Mouse (Mus musculus) hindbrain, embryonic 13.5 days (tissue): ENCODE measurements around the gene Zfp758. TPM values are rescaled to one million over a fixed set of nuclear protein-coding genes. Genes with fewer than 3 reads are reported as not detected.
"Not testable (repeated sequence)": the region's sequence is repeated elsewhere in the genome, so short reads cannot be mapped to it uniquely, and the experiment has no call there.

Experiments
- ATAC-seq: fragments of 200-750 bp; cut with Nextera tagmentation; 2 replicates; pipeline ENCODE4 v1.8.0; 2017; ENCODE audit warnings: moderate TSS enrichment; ENCODE audit not compliant: low FRiP score
- H3K27ac ChIP-seq: fragments of 300-500 bp; sonication (generic); 2 replicates; pipeline ENCODE4 v1.5.1; 2015; ENCODE audit warnings: inconsistent platforms, mild to moderate bottlenecking, moderate library complexity
- H3K27me3 ChIP-seq: fragments of 300-500 bp; sonication (generic); 2 replicates; pipeline ENCODE4 v1.6.1; 2015; ENCODE audit warnings: mild to moderate bottlenecking, inconsistent platforms
- H3K36me3 ChIP-seq: fragments of 300-500 bp; sonication (generic); 2 replicates; pipeline ENCODE4 v1.6.1; 2015; ENCODE audit warnings: mild to moderate bottlenecking, inconsistent platforms
- H3K4me1 ChIP-seq: fragments of 300-500 bp; sonication (generic); replicated peaks from 2 replicates; pipeline ENCODE4 v1.6.1; 2015; ENCODE audit warnings: inconsistent platforms
- H3K4me2 ChIP-seq: fragments of 300-500 bp; sonication (generic); 2 replicates; pipeline ENCODE4 v1.6.1; 2015; ENCODE audit warnings: inconsistent platforms, mild to moderate bottlenecking, moderate library complexity
- H3K4me3 ChIP-seq: fragments of 300-500 bp; sonication (generic); 2 replicates; pipeline ENCODE4 v1.5.1; 2015; ENCODE audit warnings: mild to moderate bottlenecking, inconsistent platforms
- H3K9ac ChIP-seq: fragments of 300-500 bp; sonication (generic); 2 replicates; pipeline ENCODE4 v1.6.1; 2015; ENCODE audit warnings: mild to moderate bottlenecking, inconsistent platforms
- H3K9me3 ChIP-seq: fragments of 300-500 bp; sonication (generic); 2 replicates; pipeline ENCODE4 v1.6.1; 2016; ENCODE audit warnings: inconsistent platforms
- WGBS: fragments of 180-500 bp; shearing (Covaris S2); methylation state at CpG from one replicate; pipeline ENCODE4 v1.1.7; 2015; 5-methylcytosine and 5-hydroxymethylcytosine counted together
- polyA plus RNA-seq: library from polyadenylated mRNA; unstranded; fragments of >200 nt; fragmentation: Nextera tagmentation; extraction: Ambion mirVana; gene quantifications from 2 replicates; pipeline ENCODE4 v1.2.1, GENCODE M21; 2015

Gene Zfp758
- polyA plus RNA-seq, result 10.0 and 10.7 TPM in 2 replicates

- H3K27me3 ChIP-seq, result not testable (repeated sequence)
- H3K9ac ChIP-seq, result peak within 1 kb of the TSS; percentile 76
- ATAC-seq, result peak; percentile 96
Observed at GRCm38 (mm10) chr17:22361101-22361781, at the start of gene Zfp758, which contains the start of gene Zfp944. Gene Zfp758, plus strand, starts transcription at chr17:22361453. Gene Zfp944, minus strand, starts transcription at chr17:22361400.

GRCm38 (mm10) chr17:22314219-22314618 is 47.0 kb upstream of the Zfp758 start:
- Histone ChIP-seq H3K9ac (peak overlapping the region; percentile 76), H3K4me2 (peak overlapping the region; percentile 60), H3K4me3 (peak overlapping the region; percentile 61), H3K27ac (peak overlapping the region; percentile 83)
- not testable (repeated sequence) for H3K27me3 ChIP-seq, H3K9me3 ChIP-seq, H3K4me1 ChIP-seq, H3K36me3 ChIP-seq
- WGBS, result 0% methylated on average over 3 of the region's 3 CpGs
- ATAC-seq, result peak; percentile 80

More at GRCm38 (mm10) chr17:22361101-22361781, at the start of gene Zfp758, which contains the start of gene Zfp944:
- Histone ChIP-seq H3K27ac (peak within 1 kb of the TSS; percentile 80), H3K36me3 (peaks cover 20% of the 10 kb centered on the region), H3K4me1 (peaks cover 18% of the 10 kb centered on the region), H3K4me2 (peak within 1 kb of the TSS; percentile 66), H3K4me3 (peak within 1 kb of the TSS; percentile 57)
- 1% methylated on average over 28 of the region's 43 CpGs for whole genome bisulfite sequencing
- not testable (repeated sequence) for H3K9me3 ChIP-seq

GRCm38 (mm10) chr17:22314730-22315226 is 46.5 kb upstream of the Zfp758 start, which contains the start of gene CT030661.1:
Gene CT030661.1, minus strand, starts transcription at chr17:22314837.
- peak; percentile 99 for ATAC-seq
- under 1% methylated on average over 20 of the region's 20 CpGs for WGBS
- H3K27ac ChIP-seq, result peak within 1 kb of the TSS; percentile 83
- H3K4me3 ChIP-seq, result peak within 1 kb of the TSS; percentile 61
- not testable (repeated sequence) for H3K36me3 ChIP-seq, H3K4me1 ChIP-seq, H3K9me3 ChIP-seq, H3K27me3 ChIP-seq
- H3K4me2 ChIP-seq, result peak within 1 kb of the TSS; percentile 60
- H3K9ac ChIP-seq, result peak within 1 kb of the TSS; percentile 76

GRCm38 (mm10) chr17:22315247-22315646 is 46.0 kb upstream of the Zfp758 start:
- Histone ChIP-seq H3K4me3 (peak overlapping the region; percentile 61), H3K4me2 (peak overlapping the region; percentile 60), H3K27ac (peak overlapping the region; percentile 83; the same call in 1 of the 2 replicates), H3K9ac (peak overlapping the region; percentile 76)
- H3K27me3 ChIP-seq, H3K4me1 ChIP-seq, ATAC-seq, H3K9me3 ChIP-seq, H3K36me3 ChIP-seq: not testable (repeated sequence)
- 22% methylated on average over 2 of the region's 2 CpGs for WGBS

- no peak for ATAC-seq
- no peak overlapping the region for H3K4me2 ChIP-seq
- H3K4me3 ChIP-seq, result no peak overlapping the region
- H3K36me3 ChIP-seq, result peaks cover 40% of the 10 kb centered on the region
- H3K9ac ChIP-seq, result no peak overlapping the region
- no peak overlapping the region for H3K27ac ChIP-seq
- H3K9me3 ChIP-seq, result no peaks in the 10 kb centered on the region
- no peaks in the 10 kb centered on the region for H3K4me1 ChIP-seq
- no peaks in the 10 kb centered on the region for H3K27me3 ChIP-seq
Observed at GRCm38 (mm10) chr17:22352794-22353193, 8.5 kb upstream of the Zfp758 start.

GRCm38 (mm10) chr17:22360572-22360971 is 681 bp upstream of the Zfp758 start:
- peak overlapping the region; percentile 66 for H3K4me2 ChIP-seq

GRCm38 (mm10) chr17:22363895-22364294 is 2.6 kb downstream of the Zfp758 start:
- Histone ChIP-seq H3K4me1 (peaks cover 18% of the 10 kb centered on the region), H3K27ac (no peak overlapping the region), H3K4me3 (no peak overlapping the region), H3K36me3 (peaks cover 29% of the 10 kb centered on the region), H3K27me3 (no peaks in the 10 kb centered on the region), H3K9ac (no peak overlapping the region), H3K4me2 (no peak overlapping the region), H3K9me3 (peaks cover 23% of the 10 kb centered on the region)
- 95% methylated on average over 3 of the region's 3 CpGs for WGBS
- no peak for ATAC-seq

More at GRCm38 (mm10) chr17:22360572-22360971, 681 bp upstream of the Zfp758 start:
- peak overlapping the region; percentile 57 for H3K4me3 ChIP-seq
- H3K36me3 ChIP-seq, result peaks cover 23% of the 10 kb centered on the region
- H3K27ac ChIP-seq, result no peak overlapping the region
- H3K9ac ChIP-seq, result peak overlapping the region; percentile 76
- H3K9me3 ChIP-seq, result peaks cover 9% of the 10 kb centered on the region
- WGBS, result 28% methylated on average over 5 of the region's 5 CpGs
- peak; percentile 15 for ATAC-seq
- no peaks in the 10 kb centered on the region for H3K27me3 ChIP-seq
- H3K4me1 ChIP-seq, result peaks cover 18% of the 10 kb centered on the region

- no peak for ATAC-seq
- 80% methylated on average over 2 of the region's 2 CpGs for WGBS
- H3K27me3 ChIP-seq, result no peaks in the 10 kb centered on the region
- H3K36me3 ChIP-seq, result no peaks in the 10 kb centered on the region
- no peak overlapping the region for H3K4me3 ChIP-seq
- no peak overlapping the region for H3K27ac ChIP-seq
- no peak overlapping the region for H3K9ac ChIP-seq
- peaks cover 7% of the 10 kb centered on the region for H3K9me3 ChIP-seq
- no peak overlapping the region for H3K4me2 ChIP-seq
- H3K4me1 ChIP-seq, result no peaks in the 10 kb centered on the region
Observed at GRCm38 (mm10) chr17:22410756-22411155, 49.5 kb downstream of the Zfp758 start.

GRCm38 (mm10) chr17:22417510-22417909 is 56.3 kb downstream of the Zfp758 start:
- Histone ChIP-seq H3K4me3 (no peak overlapping the region), H3K27ac (no peak overlapping the region), H3K27me3 (no peaks in the 10 kb centered on the region), H3K9ac (no peak overlapping the region), H3K36me3 (no peaks in the 10 kb centered on the region), H3K4me1 (no peaks in the 10 kb centered on the region), H3K4me2 (no peak overlapping the region), H3K9me3 (no peaks in the 10 kb centered on the region)
- ATAC-seq, result peak; percentile 24; the same call in 1 of the 2 replicates
- under 1% methylated on average over 3 of the region's 3 CpGs for WGBS

GRCm38 (mm10) chr17:22423952-22424617 is 62.8 kb downstream of the Zfp758 start, which contains the start of gene Zfp946:
Gene Zfp946, plus strand, starts transcription at chr17:22424222.
- H3K27ac ChIP-seq, result peak within 1 kb of the TSS; percentile 87
- H3K4me3 ChIP-seq, result peak within 1 kb of the TSS; percentile 63
- no peaks in the 10 kb centered on the region for H3K36me3 ChIP-seq
- no peaks in the 10 kb centered on the region for H3K9me3 ChIP-seq
- peak within 1 kb of the TSS; percentile 76 for H3K9ac ChIP-seq
- WGBS, result 0% methylated on average over 29 of the region's 29 CpGs
- peak within 1 kb of the TSS; percentile 58 for H3K4me2 ChIP-seq
- H3K27me3 ChIP-seq, result no peaks in the 10 kb centered on the region
- ATAC-seq, result peak; percentile 96
- H3K4me1 ChIP-seq, result peaks cover 23% of the 10 kb centered on the region

- Histone ChIP-seq H3K27ac (peak overlapping the region; percentile 87), H3K4me2 (peak overlapping the region; percentile 58), H3K36me3 (no peaks in the 10 kb centered on the region; the same call in 1 of the 2 replicates), H3K4me3 (peak overlapping the region; percentile 63), H3K9me3 (no peaks in the 10 kb centered on the region), H3K4me1 (peaks cover 23% of the 10 kb centered on the region), H3K9ac (peak overlapping the region; percentile 76), H3K27me3 (no peaks in the 10 kb centered on the region)
- ATAC-seq, result peak; percentile 40; the same call in 1 of the 2 replicates
- 4% methylated on average over 12 of the region's 12 CpGs for WGBS
Observed at GRCm38 (mm10) chr17:22424636-22425354, 63.5 kb downstream of the Zfp758 start.
